Mouse (Mus musculus): ENCODE measurements at regions not wholly inside any gene's neighbourhood (a gene's known extent, or its start where the extent isn't known, plus 50 kb on each side); places are given as distances from the start of the nearest gene placed in this dataset.

GRCm38 (mm10) chr5:129263118-129263517, 166.6 kb downstream of the Adgrd1 start:
- TF ChIP-seq POLR2A (IDR thresholded peaks at IDR 0.05; ENCODE audit: insufficient read depth, low read depth, low read length): no peak
- TF ChIP-seq CTCF (IDR thresholded peaks at IDR 0.05; ENCODE audit: insufficient read depth, low read depth, low read length): no peak

Data from olfactory bulb, adult 2 months (tissue).